Mouse (Mus musculus): ENCODE measurements at regions not wholly inside any gene's neighbourhood (a gene's known extent, or its start where the extent isn't known, plus 50 kb on each side); places are given as distances from the start of the nearest gene placed in this dataset.

DNA sequence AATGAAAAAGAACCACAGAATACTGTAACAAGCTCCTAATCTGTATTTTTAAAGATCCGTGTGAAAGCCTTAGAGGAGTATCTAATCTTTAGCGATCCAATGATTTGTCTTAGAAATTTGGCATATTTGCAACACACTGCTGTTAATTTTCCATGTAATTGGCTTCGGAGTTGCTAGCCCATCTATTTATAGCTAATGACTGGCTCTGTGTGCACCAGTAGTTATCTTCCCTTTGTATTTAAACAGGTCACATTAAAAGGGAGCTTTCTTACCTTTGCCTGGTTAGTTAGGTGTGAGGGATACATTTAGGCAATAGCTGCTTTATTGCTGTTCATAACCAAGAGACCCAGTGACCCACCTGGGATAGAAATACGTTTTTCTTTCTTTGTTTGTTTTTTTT is 256.3 kb upstream of the Mme start:
- no peak for DNase-seq (ENCODE audit: low spot score in 2 of 2)

DNA sequence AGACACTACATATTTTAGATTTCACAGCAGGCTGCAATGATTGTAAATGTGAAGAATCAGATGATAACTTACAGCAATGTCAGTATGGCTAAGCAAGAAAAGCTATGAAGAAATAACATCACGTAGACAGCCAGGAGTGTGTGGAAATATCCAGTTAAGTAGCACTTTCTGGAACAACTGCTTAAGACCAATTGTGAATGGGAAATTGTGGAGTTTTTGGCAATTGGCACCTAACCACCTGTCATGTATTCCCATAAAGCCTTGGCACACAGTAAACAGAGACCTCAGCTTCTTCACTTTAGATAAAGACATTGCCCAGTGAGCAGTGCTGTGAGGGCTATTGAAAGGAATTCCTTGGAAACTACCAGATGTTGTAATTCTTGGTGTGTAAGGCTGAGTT is 264.4 kb upstream of the Mme start:
- DNase-seq (ENCODE audit: low spot score in 2 of 2): no peak

DNA sequence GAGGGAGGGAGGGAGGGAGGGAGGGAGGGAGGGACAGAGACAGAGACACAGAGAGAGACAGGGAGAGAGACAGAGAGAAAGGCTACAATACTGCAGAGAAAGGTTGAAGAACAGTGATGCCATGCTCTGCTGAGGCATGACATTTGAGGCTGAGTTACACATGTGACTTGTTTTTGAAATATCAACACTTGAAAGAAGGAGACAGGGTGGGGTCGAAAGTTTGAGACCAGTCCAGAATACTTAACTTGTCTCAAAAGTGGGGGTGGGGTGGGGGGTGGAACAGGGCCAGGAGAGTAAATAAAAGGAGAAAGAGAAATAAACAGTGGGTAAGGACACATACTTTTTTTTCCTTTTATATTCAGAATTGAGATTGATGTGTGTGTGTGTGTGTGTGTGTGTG is 278.1 kb upstream of the Mme start:
- DNase-seq (ENCODE audit: low spot score in 2 of 2): no peak

DNA sequence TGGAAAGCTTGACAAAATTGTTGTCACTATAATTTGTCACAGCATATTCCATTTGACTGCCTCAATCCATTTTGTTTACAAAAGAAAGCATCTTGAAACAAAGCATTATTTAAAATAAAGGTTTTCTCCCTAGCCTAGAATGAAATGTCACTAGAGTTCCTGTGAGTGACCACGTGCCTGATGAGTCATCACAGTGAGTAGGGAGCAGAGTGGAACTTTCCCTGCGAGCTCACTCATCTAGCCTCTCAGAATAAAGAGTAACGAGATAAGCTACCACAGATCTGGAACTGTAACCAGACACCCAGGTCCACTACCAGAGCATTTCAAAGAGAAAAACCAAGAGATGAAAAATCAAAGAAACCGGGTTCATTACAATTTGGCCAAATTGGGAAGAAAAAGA is 278.7 kb upstream of the Mme start:
- DNase-seq (ENCODE audit: low spot score in 2 of 2): no peak

DNA sequence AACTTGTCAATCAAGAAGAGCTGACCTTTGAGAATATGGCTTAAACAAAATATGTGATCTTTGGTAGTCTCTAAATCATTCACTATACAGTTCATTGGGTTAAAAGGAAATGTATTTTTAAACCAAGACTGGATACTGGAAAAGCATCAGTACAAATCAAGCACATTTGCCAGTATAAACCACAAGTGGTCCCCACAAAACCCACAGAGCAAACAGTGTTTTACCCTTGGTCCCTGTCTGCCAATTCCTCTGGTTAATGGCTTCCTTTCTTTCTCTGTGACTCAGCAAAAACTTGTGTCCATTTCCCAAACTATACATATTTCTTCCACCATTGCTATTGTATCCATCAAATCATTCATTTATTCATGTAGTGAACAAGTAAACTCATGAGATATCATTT is 296.0 kb upstream of the Mme start:
- DNase-seq (ENCODE audit: low spot score in 2 of 2): no peak

DNA sequence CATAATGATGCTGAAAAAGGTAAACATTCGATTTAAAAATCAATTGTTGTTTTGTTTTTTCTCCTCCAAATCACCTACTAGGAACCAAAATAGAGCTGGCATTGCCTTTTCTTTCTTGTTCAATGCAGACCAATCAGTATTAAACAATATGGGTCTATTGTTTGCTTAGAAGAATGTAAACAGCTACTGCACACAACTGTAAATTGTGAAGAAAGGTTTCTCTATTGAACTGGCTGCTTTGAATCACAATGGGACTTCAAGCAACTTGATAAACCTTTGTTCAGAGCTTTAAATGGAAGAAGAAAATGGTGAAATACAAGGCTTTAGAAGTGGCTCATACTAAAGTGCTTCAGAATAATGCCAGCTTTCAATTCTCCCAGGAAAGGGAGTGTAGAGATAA is 302.7 kb upstream of the Mme start:
- DNase-seq (ENCODE audit: low spot score in 2 of 2): no peak

DNA sequence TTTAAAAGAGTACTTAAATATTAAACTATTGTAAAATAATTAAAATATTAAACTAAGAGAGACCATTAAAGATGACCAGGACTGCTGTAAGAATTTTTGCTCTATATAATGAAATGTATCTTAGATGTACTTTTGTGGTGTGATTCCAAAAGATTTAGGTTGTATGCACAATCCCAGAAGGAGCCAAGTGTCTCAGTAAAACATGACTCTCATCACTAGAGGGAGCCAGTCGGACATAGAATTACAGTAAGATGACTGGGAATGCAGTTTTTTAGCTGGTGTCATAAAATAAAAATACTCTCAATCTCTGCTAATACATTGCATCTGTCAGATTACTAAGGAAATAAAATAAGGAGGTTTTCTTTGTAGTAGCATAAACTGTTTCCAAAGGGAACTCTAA is 316.9 kb upstream of the Mme start:
- DNase-seq (ENCODE audit: low spot score in 2 of 2): peak in 1 of 2 experiments; percentile 8

DNA sequence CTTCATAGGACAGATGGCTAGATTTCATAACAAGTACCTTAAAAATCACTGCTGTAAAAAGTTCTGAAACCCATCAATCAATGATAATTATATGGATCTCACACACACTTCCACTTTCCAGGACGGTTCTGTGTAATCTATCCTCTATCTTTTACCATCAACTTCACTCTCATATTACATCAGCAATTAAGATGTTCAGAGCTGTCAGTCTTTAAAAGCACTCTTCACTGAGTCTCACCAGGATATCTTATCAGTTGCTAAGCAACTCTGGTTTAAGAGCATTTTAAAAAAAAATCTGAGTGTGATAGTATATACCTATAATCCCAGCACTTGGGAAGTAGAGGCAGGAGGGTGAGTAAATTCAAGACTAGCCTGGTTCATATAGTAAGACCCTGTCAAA is 312.0 kb upstream of the Gpr149 start:
- no peak for DNase-seq (ENCODE audit: low spot score in 2 of 2)

DNA sequence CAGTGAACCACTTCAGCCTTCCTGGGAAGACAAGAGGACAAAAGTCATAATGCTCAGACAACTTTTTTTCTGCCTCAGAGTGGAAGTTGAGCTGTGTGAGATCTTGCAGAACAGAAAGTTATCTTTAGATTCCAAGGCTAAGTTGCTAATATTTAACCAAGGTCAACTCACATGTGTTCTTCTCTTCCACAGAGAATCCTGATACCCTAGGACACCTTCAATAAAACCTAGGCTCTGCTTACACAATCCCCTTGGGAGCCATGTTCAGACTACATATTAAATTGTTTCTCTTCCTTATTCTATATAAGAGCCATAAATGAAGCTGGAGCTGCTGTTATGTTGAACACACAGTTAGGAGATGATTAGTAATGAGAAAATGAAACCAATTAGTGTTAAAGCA is 280.2 kb upstream of the Gpr149 start:
- no peak for DNase-seq (ENCODE audit: low spot score in 2 of 2)

DNA sequence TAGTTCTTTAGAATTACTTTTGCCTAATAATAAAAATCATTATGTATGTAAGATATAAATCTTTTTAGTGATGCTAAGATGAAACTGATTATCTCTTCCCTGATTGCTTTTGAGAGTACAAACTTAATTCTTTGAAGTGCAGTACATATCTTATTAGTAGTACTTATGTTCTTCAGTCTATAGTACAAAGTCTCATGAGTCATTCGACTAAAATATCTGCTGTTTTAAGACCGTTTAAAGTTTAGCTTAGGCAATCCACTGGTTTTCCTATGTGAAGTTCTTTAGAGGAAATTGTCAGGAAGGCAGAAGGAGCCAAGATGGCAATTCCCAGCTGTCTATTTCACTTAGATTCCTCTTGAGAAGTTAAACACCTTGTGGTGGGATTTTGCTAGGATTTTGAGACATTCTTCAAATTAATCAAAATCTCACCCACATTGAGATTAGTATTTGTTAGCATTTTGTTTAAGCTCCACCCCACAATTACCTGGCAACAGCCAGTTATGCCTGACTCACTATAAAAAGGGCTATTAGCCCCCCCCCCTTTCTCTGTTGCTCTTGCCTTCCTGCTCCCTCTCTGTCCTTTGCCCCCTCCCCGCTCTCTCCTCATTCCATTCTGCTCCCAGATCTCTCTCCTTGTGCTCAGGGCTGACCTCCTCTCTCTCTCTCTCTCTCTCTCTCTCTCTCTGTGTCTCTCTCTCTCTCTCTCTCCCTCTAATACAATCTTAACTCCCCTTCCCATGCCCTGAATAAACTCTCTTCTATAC is 277.6 kb upstream of the Gpr149 start:
- DNase-seq (ENCODE audit: low spot score in 2 of 2): no peak

DNA sequence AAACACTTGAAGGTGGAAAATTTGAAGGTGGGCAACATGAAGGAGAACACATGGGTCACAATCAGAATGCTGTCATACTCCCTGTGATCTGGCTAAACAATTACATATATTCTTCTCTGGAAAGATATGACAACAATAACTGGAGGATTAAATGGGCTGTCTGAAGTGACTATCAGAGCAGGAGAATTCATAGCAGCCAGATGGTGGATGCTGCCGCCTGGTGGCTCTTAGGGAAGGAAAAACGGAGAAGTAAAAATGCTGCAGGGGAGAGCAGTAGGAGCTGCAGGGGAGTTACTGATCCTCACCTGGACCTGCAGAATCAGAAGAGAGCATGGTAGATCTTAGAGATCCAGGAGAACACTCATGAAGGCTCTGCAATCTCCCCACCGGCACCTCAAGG is 255.8 kb upstream of the Gpr149 start:
- peak in 1 of 2 experiments; percentile 38 for DNase-seq (ENCODE audit: low spot score in 2 of 2)

DNA sequence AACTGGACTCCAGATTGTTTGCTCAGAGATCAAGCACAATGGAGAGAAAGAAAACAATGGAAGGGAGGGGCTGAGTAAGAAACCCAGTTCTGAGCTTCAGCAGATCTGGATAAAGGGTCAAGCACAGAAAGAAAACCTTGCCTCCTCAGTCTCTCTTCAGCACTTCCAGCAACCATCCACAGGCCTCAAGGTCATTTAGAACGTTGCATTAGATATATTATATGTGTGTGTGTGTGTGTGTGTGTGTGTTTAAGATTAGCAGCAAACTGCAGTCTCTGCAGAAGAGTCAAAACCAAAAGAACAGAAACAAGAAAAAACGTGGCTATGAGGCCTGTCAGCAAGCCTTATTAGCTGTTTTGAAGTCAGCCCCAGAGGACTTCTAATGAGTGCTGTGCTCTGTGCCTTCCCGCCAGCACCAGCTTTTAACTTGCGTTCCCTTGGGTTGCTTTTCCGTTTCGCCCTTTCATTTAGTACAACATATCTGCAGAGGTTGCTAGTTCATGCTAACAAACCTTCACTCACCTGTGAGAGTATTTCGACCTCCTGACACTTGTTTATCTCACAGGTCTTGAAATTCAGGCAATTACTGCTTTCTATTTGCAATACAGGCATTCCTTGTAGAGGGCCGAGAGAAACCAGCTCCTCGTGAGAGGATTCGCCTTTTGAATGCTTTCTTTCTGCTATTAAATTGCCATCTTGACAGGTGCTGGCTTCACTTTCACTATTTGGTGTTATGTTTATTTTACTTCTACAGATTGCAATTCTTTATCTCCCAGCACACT is 230.9 kb upstream of the Gpr149 start:
- no peak for DNase-seq (ENCODE audit: low spot score in 2 of 2)

DNA sequence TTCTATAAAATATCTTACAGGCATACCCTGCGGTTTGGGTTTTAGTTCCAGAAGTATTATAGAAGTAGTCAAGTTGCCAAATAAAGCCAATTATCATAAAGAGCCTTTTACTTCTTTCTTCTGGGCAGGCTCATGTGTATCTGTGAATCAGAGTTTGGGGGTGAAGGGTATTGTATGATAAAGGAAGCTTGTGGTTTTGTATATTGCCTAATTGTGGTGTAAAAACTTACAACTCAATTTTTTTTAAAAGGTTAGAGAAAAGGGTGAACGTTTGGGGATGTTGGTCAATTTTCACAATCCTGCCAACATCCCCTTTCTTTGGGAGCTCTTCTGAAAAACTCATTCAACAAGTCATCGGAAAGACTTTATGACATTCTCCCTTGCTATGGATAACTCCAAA is 219.0 kb upstream of the Gpr149 start:
- DNase-seq (ENCODE audit: low spot score in 2 of 2): no peak

DNA sequence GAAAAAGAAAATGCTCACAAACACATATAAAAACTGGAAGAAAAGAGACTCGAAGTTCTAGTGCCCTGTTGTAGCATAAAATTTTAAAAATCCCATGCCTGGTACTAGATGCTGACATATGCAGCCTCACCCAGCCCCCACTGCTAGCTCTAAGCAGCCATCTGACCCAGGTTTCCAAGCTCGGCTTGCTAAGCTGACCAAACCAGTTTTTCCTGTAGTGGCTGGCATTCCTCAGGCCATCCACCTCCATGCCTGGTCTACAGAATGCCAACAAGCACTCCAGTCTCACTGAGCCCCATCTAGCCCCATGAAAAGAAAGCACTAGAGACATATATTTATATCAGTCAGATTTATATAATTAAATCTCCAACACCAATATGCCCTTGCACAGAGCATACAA is 196.1 kb upstream of the Gpr149 start:
- DNase-seq (ENCODE audit: low spot score in 2 of 2): no peak

DNA sequence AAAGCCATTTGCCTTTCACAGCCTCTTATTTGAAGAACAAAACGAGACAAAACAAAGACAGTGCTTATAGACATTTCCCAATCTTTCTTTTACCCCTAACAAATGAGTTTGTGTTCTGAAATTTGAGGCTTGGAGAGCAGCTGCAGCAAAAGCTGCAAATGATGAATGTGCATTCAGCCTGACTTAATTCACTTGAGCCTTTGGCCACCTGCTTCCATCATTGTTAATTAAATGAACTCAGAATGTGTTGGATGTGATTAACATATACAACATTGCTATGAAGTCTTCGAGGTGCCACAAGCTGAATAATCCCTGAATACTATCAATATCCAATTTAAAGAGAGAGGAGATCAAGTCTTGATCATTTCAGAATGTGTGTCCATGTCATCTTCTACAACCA is 181.3 kb upstream of the Gpr149 start:
- no peak for DNase-seq (ENCODE audit: low spot score in 2 of 2)
